Mouse (Mus musculus): ENCODE measurements around the gene Kcnh2.

- TF ChIP-seq POLR2A (IDR thresholded peaks at IDR 0.05; ENCODE audit: low read depth, low read length), result no peak
- TF ChIP-seq CTCF (IDR thresholded peaks at IDR 0.05; ENCODE audit: borderline replicate concordance, insufficient read depth, low read length), result no peak
Measured at GRCm38 (mm10) chr5:24364061-24364460, 12.7 kb upstream of the Kcnh2 start.
